Mouse (Mus musculus) lung, embryonic 16.5 days (tissue): ENCODE data around the gene 9330182O14Rik. TPM values are rescaled to one million over a fixed set of nuclear protein-coding genes. Genes with fewer than 3 reads are reported as not detected.

Source experiments
- ATAC-seq: fragments of 200-750 bp; cut with Nextera tagmentation; 2 replicates; pipeline ENCODE4 v1.8.0; 2017; ENCODE audit warnings: low read depth, mild to moderate bottlenecking, moderate library complexity
- H3K27ac ChIP-seq: fragments of 300-500 bp; sonication (generic); 2 replicates; pipeline ENCODE4 v1.5.1; 2014; ENCODE audit warnings: mild to moderate bottlenecking, control low read depth, low read length
- H3K27me3 ChIP-seq: fragments of 300-500 bp; sonication (generic); 2 replicates; pipeline ENCODE4 v1.6.1; 2014; ENCODE audit warnings: low read depth, low read length, mixed read lengths; ENCODE audit not compliant: control insufficient read depth, insufficient read depth
- H3K36me3 ChIP-seq: fragments of 300-500 bp; sonication (generic); 2 replicates; pipeline ENCODE4 v1.6.1; 2014; ENCODE audit warnings: low read length; ENCODE audit not compliant: control insufficient read depth, insufficient read depth
- H3K4me1 ChIP-seq: fragments of 300-500 bp; sonication (generic); replicated peaks from 2 replicates; pipeline ENCODE4 v1.6.1; 2014; ENCODE audit warnings: low read length, mixed read lengths; ENCODE audit not compliant: control insufficient read depth, insufficient read depth
- H3K4me2 ChIP-seq: fragments of 300-500 bp; sonication (generic); 2 replicates; pipeline ENCODE4 v1.6.1; 2014; ENCODE audit warnings: low read depth, low read length, control low read depth
- H3K4me3 ChIP-seq: fragments of 300-500 bp; sonication (generic); 2 replicates; pipeline ENCODE4 v1.5.1; 2014; ENCODE audit warnings: mild to moderate bottlenecking, low read length, control low read depth
- H3K9ac ChIP-seq: fragments of 300-500 bp; sonication (generic); 2 replicates; pipeline ENCODE4 v1.6.1; 2014; ENCODE audit warnings: low read length, control low read depth
- H3K9me3 ChIP-seq: fragments of 300-500 bp; sonication (generic); 2 replicates; pipeline ENCODE4 v1.6.1; 2016; ENCODE audit warnings: low read length; ENCODE audit not compliant: control insufficient read depth
- WGBS: fragments of 180-500 bp; shearing (Covaris S2); extraction: QIAGEN DNeasy Blood & Tissue Kit; methylation state at CpG from one replicate; pipeline ENCODE4 v1.1.7; 2014; 5-methylcytosine and 5-hydroxymethylcytosine counted together
- polyA plus RNA-seq: library from polyadenylated mRNA; unstranded; fragments of >200 nt; fragmentation: Nextera tagmentation; extraction: Ambion mirVana; gene quantifications from 2 replicates; pipeline ENCODE4 v1.2.1, GENCODE M21; 2015

The 9330182O14Rik gene
- polyA plus RNA-seq, 1 experiment from 2014 or later = not detected

GRCm38 (mm10) chr15:40130880-40131478, 3.2 kb upstream of the 9330182O14Rik start:
- H3K4me3 ChIP-seq = no peak overlapping the region

GRCm38 (mm10) chr15:40132408-40132807, 1.8 kb upstream of the 9330182O14Rik start:
- H3K9ac ChIP-seq = no peak overlapping the region
- H3K36me3 ChIP-seq = no peaks in the 10 kb centered on the region
- no peaks in the 10 kb centered on the region for H3K27me3 ChIP-seq
- H3K27ac ChIP-seq = no peak overlapping the region
- 67% methylated on average over 4 of the region's 4 CpGs for WGBS
- H3K9me3 ChIP-seq = no peaks in the 10 kb centered on the region
- H3K4me2 ChIP-seq = no peak overlapping the region
- H3K4me1 ChIP-seq = no peaks in the 10 kb centered on the region
- ATAC-seq = no peak
- H3K4me3 ChIP-seq = no peak overlapping the region

More at GRCm38 (mm10) chr15:40130880-40131478, 3.2 kb upstream of the 9330182O14Rik start:
- Histone ChIP-seq H3K27me3 (no peaks in the 10 kb centered on the region), H3K9me3 (no peaks in the 10 kb centered on the region), H3K36me3 (no peaks in the 10 kb centered on the region), H3K4me2 (no peak overlapping the region), H3K9ac (no peak overlapping the region), H3K4me1 (no peaks in the 10 kb centered on the region), H3K27ac (no peak overlapping the region)
- WGBS = 24% methylated on average over 15 of the region's 15 CpGs
- ATAC-seq = peak; percentile 23; the same call in 1 of the 2 replicates

GRCm38 (mm10) chr15:40144221-40144620, 10.1 kb downstream of the 9330182O14Rik start:
- Histone ChIP-seq H3K27ac (no peak overlapping the region), H3K9ac (no peak overlapping the region), H3K4me2 (no peak overlapping the region), H3K36me3 (no peaks in the 10 kb centered on the region), H3K27me3 (no peaks in the 10 kb centered on the region), H3K4me3 (no peak overlapping the region), H3K9me3 (no peaks in the 10 kb centered on the region), H3K4me1 (no peaks in the 10 kb centered on the region)
- ATAC-seq = no peak
- WGBS = 46% methylated on average over 7 of the region's 7 CpGs

- Histone ChIP-seq H3K4me1 (no peaks in the 10 kb centered on the region), H3K27ac (no peak overlapping the region), H3K27me3 (no peaks in the 10 kb centered on the region), H3K4me2 (no peak overlapping the region), H3K9ac (no peak overlapping the region), H3K36me3 (no peaks in the 10 kb centered on the region), H3K9me3 (no peaks in the 10 kb centered on the region), H3K4me3 (no peak overlapping the region)
- ATAC-seq = no peak
- WGBS = 84% methylated on average over 6 of the region's 6 CpGs
These were observed 23.5 kb downstream of the 9330182O14Rik start for GRCm38 (mm10) chr15:40157683-40158082.

GRCm38 (mm10) chr15:40166560-40167275, 32.6 kb downstream of the 9330182O14Rik start:
- 30% methylated on average over 9 of the region's 9 CpGs for WGBS
- Histone ChIP-seq H3K36me3 (no peaks in the 10 kb centered on the region), H3K27me3 (no peaks in the 10 kb centered on the region; the same call in 1 of the 2 replicates), H3K4me2 (peak overlapping the region; percentile 59), H3K4me3 (peak overlapping the region; percentile 26), H3K9ac (peak overlapping the region; percentile 39; the same call in 1 of the 2 replicates), H3K4me1 (peaks cover 10% of the 10 kb centered on the region; the same call in 1 of the 2 replicates), H3K27ac (peak overlapping the region; percentile 80), H3K9me3 (no peaks in the 10 kb centered on the region)
- peak; percentile 48; the same call in 1 of the 2 replicates for ATAC-seq

- H3K9ac ChIP-seq = peak overlapping the region; percentile 39
- H3K4me2 ChIP-seq = peak overlapping the region; percentile 59
- H3K27ac ChIP-seq = peak overlapping the region; percentile 80
- H3K4me1 ChIP-seq = peaks cover 10% of the 10 kb centered on the region; the same call in 1 of the 2 replicates
- no peaks in the 10 kb centered on the region for H3K36me3 ChIP-seq
- peak overlapping the region; percentile 26 for H3K4me3 ChIP-seq
- no peaks in the 10 kb centered on the region; the same call in 1 of the 2 replicates for H3K27me3 ChIP-seq
- no peaks in the 10 kb centered on the region for H3K9me3 ChIP-seq
- 38% methylated on average over 26 of the region's 26 CpGs for WGBS
- ATAC-seq = peak; percentile 57
These were observed 33.3 kb downstream of the 9330182O14Rik start for GRCm38 (mm10) chr15:40167276-40168139.

- whole genome bisulfite sequencing = 24% methylated on average over 10 of the region's 10 CpGs
- Histone ChIP-seq H3K9me3 (no peaks in the 10 kb centered on the region), H3K27me3 (no peaks in the 10 kb centered on the region; the same call in 1 of the 2 replicates), H3K36me3 (no peaks in the 10 kb centered on the region), H3K4me2 (peak overlapping the region; percentile 59), H3K9ac (peak overlapping the region; percentile 27; the same call in 1 of the 2 replicates), H3K4me1 (peaks cover 10% of the 10 kb centered on the region; the same call in 1 of the 2 replicates), H3K4me3 (peak overlapping the region; percentile 26), H3K27ac (peak overlapping the region; percentile 80)
- peak; percentile 82 for ATAC-seq
These were observed 34.0 kb downstream of the 9330182O14Rik start for GRCm38 (mm10) chr15:40168140-40168688.

GRCm38 (mm10) chr15:40169061-40169460, 34.9 kb downstream of the 9330182O14Rik start:
- H3K9ac ChIP-seq = no peak overlapping the region
- no peaks in the 10 kb centered on the region for H3K36me3 ChIP-seq
- H3K27me3 ChIP-seq = no peaks in the 10 kb centered on the region; the same call in 1 of the 2 replicates
- ATAC-seq = no peak
- no peak overlapping the region for H3K4me2 ChIP-seq
- peaks cover 10% of the 10 kb centered on the region; the same call in 1 of the 2 replicates for H3K4me1 ChIP-seq
- no peak overlapping the region for H3K4me3 ChIP-seq
- 60% methylated on average over 5 of the region's 5 CpGs for WGBS
- H3K27ac ChIP-seq = no peak overlapping the region
- no peaks in the 10 kb centered on the region for H3K9me3 ChIP-seq
